Mouse (Mus musculus) heart, adult 2 months (tissue): ENCODE data around the gene Slc22a22. TPM values are rescaled to one million over a fixed set of nuclear protein-coding genes. Genes with fewer than 3 reads are reported as not detected.
"Not testable (repeated sequence)": the region's sequence is repeated elsewhere in the genome, so short reads cannot be mapped to it uniquely, and the experiment has no call there.

Source experiments
- DNase-seq, 2 experiments: peaks; one replicate each; pipeline ENCODE4 v3.0.0; 2021
- H3K27ac ChIP-seq: fragments of 200-600 bp; 2 replicates; pipeline ENCODE4 v1.8.1; 2022
- H3K27me3 ChIP-seq: fragments of 200-500 bp; 2 replicates; pipeline ENCODE4 v1.6.1; 2012; ENCODE audit warnings: mild to moderate bottlenecking, low read length, inconsistent platforms, mixed read lengths; ENCODE audit not compliant: control insufficient read depth, insufficient read depth
- H3K36me3 ChIP-seq: fragments of 200-500 bp; 2 replicates; pipeline ENCODE4 v1.6.1; 2012; ENCODE audit warnings: low read length, inconsistent platforms; ENCODE audit not compliant: control insufficient read depth, insufficient read depth
- H3K4me1 ChIP-seq: fragments of 200-500 bp; 2 replicates; pipeline ENCODE4 v1.6.1; 2011; ENCODE audit warnings: low read length; ENCODE audit not compliant: control insufficient read depth, insufficient read depth
- H3K4me3 ChIP-seq: fragments of 200-600 bp; 2 replicates; pipeline ENCODE4 v1.8.1; 2022
- H3K79me2 ChIP-seq: fragments of 200-500 bp; replicated peaks from 2 replicates; pipeline ENCODE4 v1.6.1; 2012; ENCODE audit warnings: mild to moderate bottlenecking, inconsistent platforms, low read length, moderate library complexity, mixed read lengths; ENCODE audit not compliant: control insufficient read depth, insufficient read depth
- H3K9ac ChIP-seq: fragments of 200-500 bp; 2 replicates; pipeline ENCODE4 v1.6.1; 2012; ENCODE audit warnings: low read depth, mild to moderate bottlenecking, control low read depth, inconsistent platforms, low read length, mixed read lengths
- CTCF ChIP-seq: fragments of 200-600 bp; IDR thresholded peaks from 2 replicates; pipeline ENCODE4 v1.8.1; 2022; ENCODE audit warnings: antibody characterized with exemption, mild to moderate bottlenecking, moderate library complexity
- EP300 ChIP-seq: fragments of 200-500 bp; IDR thresholded peaks from 2 replicates; pipeline ENCODE4 v1.6.1; 2011; ENCODE audit warnings: low read depth, low read length, control low read depth; ENCODE audit not compliant: insufficient read depth
- POLR2A ChIP-seq: fragments of 200-500 bp; IDR thresholded peaks from 2 replicates; pipeline ENCODE4 v1.6.1; 2011; ENCODE audit warnings: mild to moderate bottlenecking, low read depth, low read length, control low read depth; ENCODE audit not compliant: insufficient read depth
- WGBS: fragments of 180-500 bp; shearing (Covaris S2); methylation state at CpG from one replicate; pipeline ENCODE4 v1.1.7; 2018; 5-methylcytosine and 5-hydroxymethylcytosine counted together
- intact Hi-C: fragments of 180-260 bp; cut with DNase I; formaldehyde crosslinking; loops from one replicate; pipeline ENCODE4 v1.15.1; 2025
- polyA plus RNA-seq: library from polyadenylated mRNA; depleted of rRNA; stranded (reverse); fragments of >200 nt; gene quantifications from 2 replicates; pipeline ENCODE4 v1.2.3, GENCODE M21; 2012
- total RNA-seq, 2 experiments: library from RNA; stranded (reverse); gene quantifications; 2 replicates each; pipeline ENCODE4 v1.2.3; 2021

Gene Slc22a22
- total and polyA plus RNA-seq, 3 experiments = not detected

DNA sequence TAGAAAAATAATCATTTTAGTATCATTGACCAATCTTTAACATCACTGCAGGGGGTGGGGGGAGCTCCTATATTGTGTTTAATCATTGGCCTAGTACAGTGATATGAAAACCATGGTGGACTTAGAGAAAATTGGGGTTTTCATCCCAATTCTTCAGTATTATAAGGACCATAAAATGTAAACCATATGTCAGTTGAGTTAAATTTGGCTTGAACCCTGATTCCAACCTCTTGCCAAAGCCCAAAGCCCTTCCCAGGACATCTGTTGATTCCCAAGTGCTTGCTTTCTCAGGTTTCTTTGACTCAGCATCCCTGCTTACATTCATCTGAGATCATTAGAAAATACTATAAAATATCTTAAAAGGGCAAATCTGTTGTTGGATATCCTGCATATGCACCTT lies 201.0 kb downstream of the Slc22a22 start:
- Histone ChIP-seq H3K4me1 (no peaks in the 10 kb centered on the region), H3K27me3 (no peaks in the 10 kb centered on the region), H3K79me2 (no peaks in the 10 kb centered on the region), H3K36me3 (no peaks in the 10 kb centered on the region), H3K27ac (no peak overlapping the region), H3K9ac (no peak overlapping the region), H3K4me3 (no peak overlapping the region)
- no peak for DNase-seq
- intact Hi-C loops = no loop called here
- TF ChIP-seq CTCF (no peak), POLR2A (no peak), EP300 (no peak)

- 71% methylated on average over 1 of the region's 1 CpGs for WGBS
- intact Hi-C loops, H3K79me2 ChIP-seq, H3K9ac ChIP-seq, H3K27ac ChIP-seq, H3K4me1 ChIP-seq, DNase-seq, H3K4me3 ChIP-seq, H3K36me3 ChIP-seq, H3K27me3 ChIP-seq: not testable (repeated sequence)
These were observed 237.4 kb downstream of the Slc22a22 start for GRCm38 (mm10) chr15:57240061-57240460.

DNA sequence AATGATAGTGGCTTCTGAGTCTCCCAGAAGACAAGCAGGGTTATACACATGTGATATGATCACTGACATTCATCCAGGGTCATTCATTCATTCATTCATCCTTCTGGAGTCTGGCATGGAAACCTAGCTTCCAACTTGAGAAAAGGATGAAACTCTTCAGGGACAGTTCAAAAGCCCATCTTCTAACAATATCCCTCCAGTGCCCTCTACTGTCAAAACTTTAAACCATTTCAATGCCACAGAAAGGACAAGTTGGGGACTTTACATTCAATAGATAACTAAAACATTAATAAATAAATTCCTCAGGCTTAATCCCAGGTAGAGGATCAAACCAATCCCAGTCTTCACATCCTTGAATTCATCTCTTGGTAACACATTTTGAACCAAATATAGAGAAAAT lies 247.0 kb downstream of the Slc22a22 start:
- H3K9ac ChIP-seq = no peak overlapping the region
- TF ChIP-seq CTCF (peak; percentile 38), POLR2A (no peak), EP300 (no peak)
- intact Hi-C loops = no loop called here
- no peaks in the 10 kb centered on the region for H3K4me1 ChIP-seq
- no peaks in the 10 kb centered on the region for H3K27me3 ChIP-seq
- no peak overlapping the region for H3K4me3 ChIP-seq
- no peak for DNase-seq
- H3K27ac ChIP-seq = no peak overlapping the region
- no peaks in the 10 kb centered on the region for H3K79me2 ChIP-seq
- H3K36me3 ChIP-seq = no peaks in the 10 kb centered on the region

GRCm38 (mm10) chr15:57205315-57205714 lies 272.1 kb downstream of the Slc22a22 start:
- DNase-seq = no peak
- TF ChIP-seq EP300 (no peak), POLR2A (no peak), CTCF (no peak)
- Histone ChIP-seq H3K27me3 (no peaks in the 10 kb centered on the region), H3K4me1 (no peaks in the 10 kb centered on the region), H3K79me2 (no peaks in the 10 kb centered on the region), H3K9ac (no peak overlapping the region), H3K4me3 (no peak overlapping the region), H3K36me3 (no peaks in the 10 kb centered on the region), H3K27ac (no peak overlapping the region)
- 3% methylated on average over 3 of the region's 3 CpGs for WGBS
- intact Hi-C loops = no loop called here

DNA sequence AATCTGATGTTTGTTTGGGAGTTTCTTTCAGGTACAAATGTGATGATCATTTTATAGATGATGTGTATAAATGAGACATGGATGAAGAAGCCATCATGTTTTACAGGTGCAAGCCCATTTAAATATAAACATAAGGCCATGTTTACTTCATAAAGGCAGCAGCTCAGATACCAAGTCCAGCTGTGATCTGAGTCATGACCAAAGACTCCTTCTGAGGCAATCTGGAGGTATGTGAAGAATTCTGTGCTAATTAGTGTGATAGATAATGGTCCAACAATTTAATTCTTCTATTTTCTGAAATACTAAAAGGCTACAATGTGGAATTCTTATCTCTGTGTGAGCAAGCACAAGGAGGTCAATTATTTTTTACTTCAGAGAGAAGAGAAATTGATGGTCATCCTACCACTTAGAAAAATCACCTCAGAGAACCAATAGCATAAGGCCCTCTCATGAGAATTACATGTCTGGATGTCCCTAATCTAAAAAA lies 272.9 kb downstream of the Slc22a22 start:
- intact Hi-C loops = no loop called here
- no peaks in the 10 kb centered on the region for H3K36me3 ChIP-seq

More for the DNA sequence above, 272.9 kb downstream of the Slc22a22 start:
- no peaks in the 10 kb centered on the region for H3K27me3 ChIP-seq
- no peaks in the 10 kb centered on the region for H3K79me2 ChIP-seq
- H3K27ac ChIP-seq = no peak overlapping the region
- H3K9ac ChIP-seq = no peak overlapping the region
- TF ChIP-seq CTCF (no peak), EP300 (no peak), POLR2A (no peak)
- no peaks in the 10 kb centered on the region for H3K4me1 ChIP-seq
- no peak overlapping the region for H3K4me3 ChIP-seq
- DNase-seq = no peak
